Mouse (Mus musculus): ENCODE measurements around the gene Cyp4f16. TPM values are rescaled to one million over a fixed set of nuclear protein-coding genes. Genes with fewer than 3 reads are reported as not detected.
A peak's percentile ranks its signal among the peaks of the same experiment; 100 is the strongest.
"Not testable (repeated sequence)": the region's sequence is repeated elsewhere in the genome, so short reads cannot be mapped to it uniquely, and the experiment has no call there.

The Cyp4f16 gene
- polyA plus RNA-seq, 1 experiment, result 140 TPM

- H3K4me3 ChIP-seq (ENCODE audit: low read depth, low read length), result peak within 1 kb of the TSS; percentile 67
- TF ChIP-seq POLR2A (IDR thresholded peaks at IDR 0.05; ENCODE audit: low read depth, low read length) (no peak; the same call in 1 of the 2 replicates), CTCF (IDR thresholded peaks at IDR 0.05; ENCODE audit: extremely low read depth, insufficient read length, insufficient replicate concordance, low read depth, low read length) (no peak)
- WGBS, result under 1% methylated on average over 30 of the region's 30 CpGs
Measured at GRCm38 (mm10) chr17:32505851-32506728, 30.3 kb upstream of the Cyp4f16 start, which contains the start of gene Cyp4f17. Gene Cyp4f17, plus strand, starts transcription at chr17:32506050.

GRCm38 (mm10) chr17:32506729-32507245 is 29.6 kb upstream of the Cyp4f16 start:
- no peak for TF ChIP-seq CTCF (IDR thresholded peaks at IDR 0.05; ENCODE audit: extremely low read depth, insufficient read length, insufficient replicate concordance, low read depth, low read length)
- TF ChIP-seq POLR2A (IDR thresholded peaks at IDR 0.05; ENCODE audit: low read depth, low read length), result no peak
- Histone ChIP-seq H3K4me1 (ENCODE audit: control insufficient read depth, insufficient read depth, insufficient read length, low read length) (no peaks in the 10 kb centered on the region; the same call in 1 of the 2 replicates), H3K4me3 (ENCODE audit: low read depth, low read length) (peak overlapping the region; percentile 67), H3K27me3 (ENCODE audit: control insufficient read depth, insufficient read depth, low read length) (no peaks in the 10 kb centered on the region), H3K36me3 (ENCODE audit: control insufficient read depth, insufficient read depth, low read length) (no peaks in the 10 kb centered on the region), H3K27ac (ENCODE audit: insufficient read depth, low read depth, low read length) (no peak overlapping the region)
- WGBS, result 57% methylated on average over 9 of the region's 9 CpGs

More at GRCm38 (mm10) chr17:32505851-32506728, 30.3 kb upstream of the Cyp4f16 start, which contains the start of gene Cyp4f17:
- Histone ChIP-seq H3K4me1 (ENCODE audit: control insufficient read depth, insufficient read depth, insufficient read length, low read length) (no peaks in the 10 kb centered on the region; the same call in 1 of the 2 replicates), H3K27ac (ENCODE audit: insufficient read depth, low read depth, low read length) (no peak within 1 kb of the TSS), H3K36me3 (ENCODE audit: control insufficient read depth, insufficient read depth, low read length) (no peaks in the 10 kb centered on the region), H3K27me3 (ENCODE audit: control insufficient read depth, insufficient read depth, low read length) (no peaks in the 10 kb centered on the region)

DNA sequence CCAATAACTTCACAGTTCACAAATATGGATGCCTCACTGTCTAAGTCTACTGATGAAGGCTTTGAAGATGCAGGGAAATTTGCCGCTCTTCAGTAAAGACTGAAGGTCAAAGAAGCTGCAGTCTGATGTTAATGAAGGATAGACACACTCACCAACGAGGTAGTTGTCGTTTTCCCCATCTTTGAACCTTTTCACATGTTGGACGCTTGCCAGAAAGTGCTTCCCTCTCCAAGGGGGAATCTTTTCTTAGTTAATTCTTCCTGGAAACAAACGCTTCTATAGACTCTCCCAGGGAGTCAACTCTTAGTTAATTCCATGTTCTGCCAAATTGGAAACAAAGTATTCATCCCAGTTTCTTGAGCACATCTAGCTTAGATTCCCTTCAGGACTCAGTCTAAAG is 20.2 kb upstream of the Cyp4f16 start:
- H3K27ac ChIP-seq (ENCODE audit: insufficient read depth, low read depth, low read length), result no peak overlapping the region
- no peak overlapping the region for H3K4me3 ChIP-seq (ENCODE audit: low read depth, low read length)
- no peaks in the 10 kb centered on the region for H3K36me3 ChIP-seq (ENCODE audit: control insufficient read depth, insufficient read depth, low read length)
- no peaks in the 10 kb centered on the region for H3K27me3 ChIP-seq (ENCODE audit: control insufficient read depth, insufficient read depth, low read length)
- no peaks in the 10 kb centered on the region for H3K4me1 ChIP-seq (ENCODE audit: control insufficient read depth, insufficient read depth, insufficient read length, low read length)
- no peak for TF ChIP-seq POLR2A (IDR thresholded peaks at IDR 0.05; ENCODE audit: low read depth, low read length)
- no peak for TF ChIP-seq CTCF (IDR thresholded peaks at IDR 0.05; ENCODE audit: extremely low read depth, insufficient read length, insufficient replicate concordance, low read depth, low read length)
- WGBS, result 56% methylated on average over 5 of the region's 5 CpGs

- Histone ChIP-seq H3K4me1 (ENCODE audit: control insufficient read depth, insufficient read depth, insufficient read length, low read length) (no peaks in the 10 kb centered on the region), H3K27me3 (ENCODE audit: control insufficient read depth, insufficient read depth, low read length) (no peaks in the 10 kb centered on the region), H3K4me3 (ENCODE audit: low read depth, low read length) (no peak overlapping the region), H3K36me3 (ENCODE audit: control insufficient read depth, insufficient read depth, low read length) (no peaks in the 10 kb centered on the region), H3K27ac (ENCODE audit: insufficient read depth, low read depth, low read length) (no peak overlapping the region)
- WGBS, result 93% methylated on average over 5 of the region's 5 CpGs
- TF ChIP-seq POLR2A (IDR thresholded peaks at IDR 0.05; ENCODE audit: low read depth, low read length) (no peak), CTCF (IDR thresholded peaks at IDR 0.05; ENCODE audit: extremely low read depth, insufficient read length, insufficient replicate concordance, low read depth, low read length) (no peak)
Measured at GRCm38 (mm10) chr17:32521981-32522380, 14.4 kb upstream of the Cyp4f16 start.

DNA sequence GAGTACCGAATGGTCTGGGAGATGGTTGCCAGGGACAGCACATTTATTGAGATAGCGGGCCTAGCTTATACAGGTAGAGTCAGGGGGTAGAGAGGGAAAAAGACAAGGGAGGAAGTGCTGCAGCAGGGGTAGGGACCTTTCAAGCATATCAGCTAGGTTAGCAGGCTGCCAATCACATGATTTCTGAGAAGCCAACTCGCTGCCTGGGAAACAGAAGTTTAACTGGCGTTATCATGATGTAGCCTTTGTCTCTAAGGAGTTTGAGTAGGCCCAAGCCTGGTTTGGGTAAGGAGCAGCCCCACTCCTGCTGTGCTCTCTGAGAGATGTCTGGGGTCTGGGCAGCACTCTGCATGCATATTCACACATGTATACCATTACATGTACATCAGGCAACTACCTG is 14.0 kb upstream of the Cyp4f16 start:
- Histone ChIP-seq H3K4me1 (ENCODE audit: control insufficient read depth, insufficient read depth, insufficient read length, low read length) (no peaks in the 10 kb centered on the region), H3K27ac (ENCODE audit: insufficient read depth, low read depth, low read length) (no peak overlapping the region), H3K27me3 (ENCODE audit: control insufficient read depth, insufficient read depth, low read length) (no peaks in the 10 kb centered on the region), H3K36me3 (ENCODE audit: control insufficient read depth, insufficient read depth, low read length) (no peaks in the 10 kb centered on the region), H3K4me3 (ENCODE audit: low read depth, low read length) (no peak overlapping the region)
- 86% methylated on average over 4 of the region's 4 CpGs for WGBS
- TF ChIP-seq CTCF (IDR thresholded peaks at IDR 0.05; ENCODE audit: extremely low read depth, insufficient read length, insufficient replicate concordance, low read depth, low read length) (no peak), POLR2A (IDR thresholded peaks at IDR 0.05; ENCODE audit: low read depth, low read length) (no peak)

- WGBS, result 63% methylated on average over 5 of the region's 5 CpGs
Measured at GRCm38 (mm10) chr17:32522816-32523215, 13.5 kb upstream of the Cyp4f16 start.

GRCm38 (mm10) chr17:32523895-32524294 is 12.5 kb upstream of the Cyp4f16 start:
- WGBS, result 84% methylated on average over 11 of the region's 11 CpGs
- H3K4me1 ChIP-seq (ENCODE audit: control insufficient read depth, insufficient read depth, insufficient read length, low read length), result peaks cover 5% of the 10 kb centered on the region; the same call in 1 of the 2 replicates
- H3K27ac ChIP-seq (ENCODE audit: insufficient read depth, low read depth, low read length), result no peak overlapping the region
- TF ChIP-seq POLR2A (IDR thresholded peaks at IDR 0.05; ENCODE audit: low read depth, low read length), result no peak
- no peak for TF ChIP-seq CTCF (IDR thresholded peaks at IDR 0.05; ENCODE audit: extremely low read depth, insufficient read length, insufficient replicate concordance, low read depth, low read length)
- peak overlapping the region; percentile 59 for H3K4me3 ChIP-seq (ENCODE audit: low read depth, low read length)
- H3K36me3 ChIP-seq (ENCODE audit: control insufficient read depth, insufficient read depth, low read length), result no peaks in the 10 kb centered on the region
- H3K27me3 ChIP-seq (ENCODE audit: control insufficient read depth, insufficient read depth, low read length), result no peaks in the 10 kb centered on the region

More at GRCm38 (mm10) chr17:32522816-32523215, 13.5 kb upstream of the Cyp4f16 start:
- Histone ChIP-seq H3K27me3 (ENCODE audit: control insufficient read depth, insufficient read depth, low read length) (no peaks in the 10 kb centered on the region), H3K27ac (ENCODE audit: insufficient read depth, low read depth, low read length) (no peak overlapping the region), H3K4me1 (ENCODE audit: control insufficient read depth, insufficient read depth, insufficient read length, low read length) (peaks cover 1% of the 10 kb centered on the region; the same call in 1 of the 2 replicates), H3K36me3 (ENCODE audit: control insufficient read depth, insufficient read depth, low read length) (no peaks in the 10 kb centered on the region), H3K4me3 (ENCODE audit: low read depth, low read length) (no peak overlapping the region)
- TF ChIP-seq CTCF (IDR thresholded peaks at IDR 0.05; ENCODE audit: extremely low read depth, insufficient read length, insufficient replicate concordance, low read depth, low read length) (no peak), POLR2A (IDR thresholded peaks at IDR 0.05; ENCODE audit: low read depth, low read length) (no peak)

- not testable (repeated sequence) for H3K27ac ChIP-seq (ENCODE audit: insufficient read depth, low read depth, low read length); H3K4me3 ChIP-seq (ENCODE audit: low read depth, low read length); H3K36me3 ChIP-seq (ENCODE audit: control insufficient read depth, insufficient read depth, low read length); H3K4me1 ChIP-seq (ENCODE audit: control insufficient read depth, insufficient read depth, insufficient read length, low read length); H3K27me3 ChIP-seq (ENCODE audit: control insufficient read depth, insufficient read depth, low read length)
- WGBS, result 96% methylated on average over 1 of the region's 1 CpGs
Measured at GRCm38 (mm10) chr17:32526341-32526740, 10.0 kb upstream of the Cyp4f16 start.
